Mouse (Mus musculus): ENCODE data around the gene 1110012L19Rik. TPM values are rescaled to one million over a fixed set of nuclear protein-coding genes. Genes with fewer than 3 reads are reported as not detected.

1110012L19Rik gene
- 21.8 TPM for polyA plus RNA-seq (2015; fragmentation: Illumina TruSeq; extraction: RNeasy Lipid Tissue Mini Kit (QIAGEN cat#74804); ENCODE audit: insufficient read depth, low replicate concordance)

GRCm38 (mm10) chrX:70385276-70385961, at the start of gene 1110012L19Rik:
1110012L19Rik (plus strand) TSS chrX:70385877.

GRCm38 (mm10) chrX:70364661-70365613, 20.7 kb upstream of the 1110012L19Rik start, which contains the start of gene Ids:
Ids (minus strand) TSS chrX:70365084.

Other genes starting within 250 kb of the 1110012L19Rik start
- 43.7 TPM for gene Ids, start 20.8 kb upstream of the 1110012L19Rik start, polyA plus RNA-seq (2015; fragmentation: Illumina TruSeq; extraction: RNeasy Lipid Tissue Mini Kit (QIAGEN cat#74804); ENCODE audit: insufficient read depth, low replicate concordance)
- gene Tmem185a, start 91.3 kb downstream of the 1110012L19Rik start, polyA plus RNA-seq (2015; fragmentation: Illumina TruSeq; extraction: RNeasy Lipid Tissue Mini Kit (QIAGEN cat#74804); ENCODE audit: insufficient read depth, low replicate concordance), result 31.4 TPM

Data from spleen, adult 10 weeks (tissue).